8 mouse cellular contexts compared by ENCODE assay signal in genomic region chr1:93223972-93224371, GRCm38 (mm10). TPM values are rescaled to one million over a fixed set of nuclear protein-coding genes. Genes with fewer than 3 reads are reported as not detected.
A peak's percentile ranks its signal among the peaks of the same experiment; 100 is the strongest.
DNase-seq lines count a peak whose midpoint lies in the region; ATAC-seq and TF ChIP-seq lines count a peak whose summit lies in the region.

No protein-coding gene starts in this region.

- DNase-seq in cerebellum, adult 2 months, result peak in 1 of 2 experiments; percentile 35
- peak; percentile 49 for DNase-seq in neural tube, embryonic 11.5 days (ENCODE audit: low spot score)
- DNase-seq in heart, postnatal 14 days, result peak; percentile 44 to 58
- DNase-seq in lung, adult 18-20 months, result peak; percentile 60 to 73
- DNase-seq in spleen, postnatal 4 days (ENCODE audit: low spot score in 2 of 2), result peak; percentile 47 to 81
- DNase-seq in frontal cortex, postnatal 14 days (ENCODE audit: low spot score in 2 of 2), result no peak

- WGBS in cerebellum, adult 2 months, result 57% methylated on average over 18 of the region's 18 CpGs
- WGBS in neural tube, embryonic 11.5 days, result 6% methylated on average over 18 of the region's 18 CpGs
- WGBS in neural tube, embryonic 15.5 days, result 5% methylated on average over 18 of the region's 18 CpGs

- no peak overlapping the region for H3K4me3 ChIP-seq in cerebellum, adult 2 months (replicated peaks; ENCODE audit: insufficient read depth, low read depth, low read length)
- H3K4me3 ChIP-seq in neural tube, embryonic 11.5 days (ENCODE audit: low read depth, low read length), result no peak overlapping the region
- no peak overlapping the region for H3K4me3 ChIP-seq in neural tube, embryonic 15.5 days (replicated peaks)

- H3K9ac ChIP-seq in neural tube, embryonic 11.5 days (ENCODE audit: low read length), result no peak overlapping the region
- H3K9ac ChIP-seq in neural tube, embryonic 15.5 days (replicated peaks), result no peak overlapping the region

- H3K4me1 ChIP-seq in cerebellum, adult 2 months (ENCODE audit: control insufficient read depth, insufficient read depth, low read length), result peaks cover 14% of the 10 kb centered on the region
- H3K4me1 ChIP-seq in neural tube, embryonic 11.5 days (ENCODE audit: control insufficient read depth, insufficient read depth, low read length), result no peaks in the 10 kb centered on the region
- H3K4me1 ChIP-seq in neural tube, embryonic 15.5 days, result peaks cover 23% of the 10 kb centered on the region

- no peak overlapping the region for H3K27ac ChIP-seq in cerebellum, adult 2 months (ENCODE audit: insufficient read depth, low read length)
- H3K27ac ChIP-seq in neural tube, embryonic 11.5 days (ENCODE audit: low read depth, low read length), result no peak overlapping the region
- H3K27ac ChIP-seq in neural tube, embryonic 15.5 days (replicated peaks), result no peak overlapping the region

- no peaks in the 10 kb centered on the region for H3K27me3 ChIP-seq in cerebellum, adult 2 months (ENCODE audit: control insufficient read depth, insufficient read depth, low read length)
- no peaks in the 10 kb centered on the region for H3K27me3 ChIP-seq in neural tube, embryonic 11.5 days (ENCODE audit: control insufficient read depth, insufficient read depth, low read length)
- H3K27me3 ChIP-seq in neural tube, embryonic 15.5 days (replicated peaks), result peaks cover 10% of the 10 kb centered on the region

- ATAC-seq in cerebellum, adult (ENCODE audit: insufficient number of reproducible peaks, low FRiP score, low TSS enrichment), result no peak
- ATAC-seq in neural tube, embryonic 11.5 days (ENCODE audit: insufficient read depth, low FRiP score, low TSS enrichment), result no peak
- no peak for ATAC-seq in neural tube, embryonic 15.5 days (ENCODE audit: low FRiP score)

- no peak for TF ChIP-seq POLR2A in cerebellum, adult 2 months (IDR thresholded peaks at IDR 0.05; ENCODE audit: borderline replicate concordance, insufficient read depth, low read length)

- H3K36me3 ChIP-seq in neural tube, embryonic 11.5 days (ENCODE audit: control insufficient read depth, insufficient read depth, low read length), result no peaks in the 10 kb centered on the region
- H3K36me3 ChIP-seq in neural tube, embryonic 15.5 days, result no peaks in the 10 kb centered on the region

- intact Hi-C loops in heart, postnatal 14 days (cut with DNase I), result no loop called here

- H3K4me2 ChIP-seq in neural tube, embryonic 11.5 days (ENCODE audit: low read depth), result no peak overlapping the region
- no peak overlapping the region for H3K4me2 ChIP-seq in neural tube, embryonic 15.5 days

- no peaks in the 10 kb centered on the region for H3K9me3 ChIP-seq in neural tube, embryonic 11.5 days (ENCODE audit: control insufficient read depth, low read length)
- H3K9me3 ChIP-seq in neural tube, embryonic 15.5 days (replicated peaks), result no peaks in the 10 kb centered on the region

- peak; percentile 48; the same call in 1 of the 2 replicates for TF ChIP-seq CTCF in cerebellum, adult 2 months (IDR thresholded peaks at IDR 0.05; ENCODE audit: borderline replicate concordance, insufficient read depth, low read depth, low read length)

RNA-seq across cellular contexts. Expression of gene Sned1, which starts 11.7 kb away (rescaled TPM):
- polyA plus RNA-seq in cerebellum, adult 2 months (2012; rRNA removed), result 18.5 and 20.6 TPM in 2 replicates
- 5.3 and 6.6 TPM in 2 replicates for polyA plus RNA-seq in neural tube, embryonic 11.5 days (2014; fragmentation: Nextera tagmentation; extraction: Ambion mirVana)
- 7.5 and 8.0 TPM in 2 replicates for polyA plus RNA-seq in neural tube, embryonic 15.5 days (2015; fragmentation: Nextera tagmentation; extraction: Ambion mirVana)
- 10 to 100 TPM; 16.2 to 19.0 TPM for total RNA-seq in heart, postnatal 14 days (2021)

RNA-seq across cellular contexts. Expression of gene Crocc2, which starts 55.4 kb away (rescaled TPM):
- polyA plus RNA-seq in cerebellum, adult 2 months (2012; rRNA removed), result 0.28 and 0.54 TPM in 2 replicates
- 0.12 and 0.15 TPM in 2 replicates for polyA plus RNA-seq in neural tube, embryonic 11.5 days (2014; fragmentation: Nextera tagmentation; extraction: Ambion mirVana)
- polyA plus RNA-seq in neural tube, embryonic 15.5 days (2015; fragmentation: Nextera tagmentation; extraction: Ambion mirVana), result 0.23 and 0.32 TPM in 2 replicates
- under 1 TPM; 0.20 to 0.24 TPM for total RNA-seq in heart, postnatal 14 days (2021)

Comparison
In these comparisons a context has a peak if more than half of its experiments do, and no peak if none do; other contexts are left out.
1. DNase-seq: peak in neural tube, embryonic 11.5 days (single experiment), heart, postnatal 14 days (2 of 2), lung, adult 18-20 months (2 of 2) and spleen, postnatal 4 days (2 of 2); none in frontal cortex, postnatal 14 days (0 of 2).